Mouse (Mus musculus): ENCODE measurements around the gene Cox8b.

- no peak for TF ChIP-seq CTCF (conservative IDR thresholded peaks at IDR 0.05; ENCODE audit: insufficient read depth, insufficient read length, low read depth, low read length)
- no peak for TF ChIP-seq POLR2A (IDR thresholded peaks at IDR 0.05; ENCODE audit: low read depth, low read length)
Observed at GRCm38 (mm10) chr7:140859997-140860396, 40.2 kb downstream of the Cox8b start.

Data from kidney, adult 2 months (tissue).